Mouse (Mus musculus) adrenal gland, adult 8-10 months (tissue): ENCODE results near the gene Vpreb1. TPM values are rescaled to one million over a fixed set of nuclear protein-coding genes. Genes with fewer than 3 reads are reported as not detected.
A peak's percentile ranks its signal among the peaks of the same experiment; 100 is the strongest.
"Not testable (repeated sequence)": the region's sequence is repeated elsewhere in the genome, so short reads cannot be mapped to it uniquely, and the experiment has no call there.

ENCODE experiments used
- DNase-seq: peaks from one replicate; pipeline ENCODE4 v3.0.0; 2022
- total RNA-seq, 4 experiments: library from RNA; stranded (reverse); gene quantifications; 2 replicates each; pipeline ENCODE4 v1.2.4; 2022

Vpreb1 gene
- total RNA-seq, result under 1 TPM in 2 of 4 experiments, not detected in 2; 0.77 to 0.81 TPM

- peak; percentile 86 for DNase-seq
These were observed at the start of gene Vpreb1, which contains the start of gene Top3b for GRCm38 (mm10) chr16:16870617-16871331. Gene Vpreb1, minus strand, starts transcription at chr16:16870843. Gene Top3b, plus strand, starts transcription at chr16:16870736.

- DNase-seq, result peak; percentile 58
These were observed 47.9 kb upstream of the Vpreb1 start for GRCm38 (mm10) chr16:16918441-16919117.

GRCm38 (mm10) chr16:16913440-16913839 is 42.8 kb upstream of the Vpreb1 start:
- DNase-seq, result no peak

- peak; percentile 69 for DNase-seq
These were observed 41.3 kb upstream of the Vpreb1 start for GRCm38 (mm10) chr16:16911641-16912597.

GRCm38 (mm10) chr16:16907799-16908198 is 37.2 kb upstream of the Vpreb1 start:
- peak; percentile 75 for DNase-seq

GRCm38 (mm10) chr16:16903188-16903587 is 32.5 kb upstream of the Vpreb1 start:
- no peak for DNase-seq

GRCm38 (mm10) chr16:16902329-16902728 is 31.7 kb upstream of the Vpreb1 start:
- DNase-seq, result no peak

- no peak for DNase-seq
These were observed 26.5 kb upstream of the Vpreb1 start for GRCm38 (mm10) chr16:16897056-16897584.

GRCm38 (mm10) chr16:16896382-16897055 is 25.9 kb upstream of the Vpreb1 start, which contains the start of gene Ppm1f:
Gene Ppm1f, plus strand, starts transcription at chr16:16896469.
- DNase-seq, result peak; percentile 96

GRCm38 (mm10) chr16:16896015-16896381 is 25.4 kb upstream of the Vpreb1 start:
- DNase-seq, result no peak

GRCm38 (mm10) chr16:16892366-16892765 is 21.7 kb upstream of the Vpreb1 start:
- DNase-seq, result no peak

GRCm38 (mm10) chr16:16888341-16888740 is 17.7 kb upstream of the Vpreb1 start:
- DNase-seq, result no peak

- DNase-seq, result no peak
These were observed 8.4 kb upstream of the Vpreb1 start for GRCm38 (mm10) chr16:16879025-16879424.

GRCm38 (mm10) chr16:16870241-16870616 is 414 bp downstream of the Vpreb1 start:
- no peak for DNase-seq

- no peak for DNase-seq
These were observed 4.7 kb downstream of the Vpreb1 start for GRCm38 (mm10) chr16:16865696-16866561.

- DNase-seq, result no peak
These were observed 5.4 kb downstream of the Vpreb1 start for GRCm38 (mm10) chr16:16865217-16865616.

GRCm38 (mm10) chr16:16863978-16864377 is 6.7 kb downstream of the Vpreb1 start, which contains the start of gene Igll1:
Gene Igll1, minus strand, starts transcription at chr16:16863985.
- DNase-seq, result no peak

- DNase-seq, result no peak
These were observed 8.4 kb downstream of the Vpreb1 start for GRCm38 (mm10) chr16:16862288-16862687.

- no peak for DNase-seq
These were observed 13.7 kb downstream of the Vpreb1 start for GRCm38 (mm10) chr16:16856731-16857476.

- DNase-seq, result not testable (repeated sequence)
These were observed 14.6 kb downstream of the Vpreb1 start for GRCm38 (mm10) chr16:16856054-16856453.
